Mouse (Mus musculus): Measurements from ENCODE around the gene Carmil2. TPM values are rescaled to one million over a fixed set of nuclear protein-coding genes. Genes with fewer than 3 reads are reported as not detected.
A peak's percentile ranks its signal among the peaks of the same experiment; 100 is the strongest.

Carmil2 gene
- polyA plus RNA-seq, 1 experiment: 0.23 TPM

GRCm38 (mm10) chr8:105639835-105640234 is 46.2 kb upstream of the Carmil2 start:
- Histone ChIP-seq H3K27me3 (ENCODE audit: control insufficient read depth, insufficient read depth, insufficient read length) (no peaks in the 10 kb centered on the region), H3ac (ENCODE audit: control insufficient read depth, insufficient read length) (no peak overlapping the region), H3K4me3 (no peak overlapping the region), H3K4me2 (ENCODE audit: low read depth) (peak overlapping the region; percentile 55), H3K79me2 (ENCODE audit: control insufficient read depth, insufficient read depth) (peaks cover 75% of the 10 kb centered on the region), H3K36me3 (ENCODE audit: control insufficient read depth, insufficient read depth) (peaks cover 10% of the 10 kb centered on the region)
- peak in 2 of 3 experiments; percentile 24 to 26 for TF ChIP-seq MYOD1 (IDR thresholded peaks at IDR 0.05; ENCODE audit: control insufficient read depth in 1 of 3, insufficient read length in 2 of 3, low read depth in 2 of 3)
- TF ChIP-seq CEBPB (IDR thresholded peaks at IDR 0.05; ENCODE audit: insufficient read depth, poor library complexity, severe bottlenecking): no peak

DNA sequence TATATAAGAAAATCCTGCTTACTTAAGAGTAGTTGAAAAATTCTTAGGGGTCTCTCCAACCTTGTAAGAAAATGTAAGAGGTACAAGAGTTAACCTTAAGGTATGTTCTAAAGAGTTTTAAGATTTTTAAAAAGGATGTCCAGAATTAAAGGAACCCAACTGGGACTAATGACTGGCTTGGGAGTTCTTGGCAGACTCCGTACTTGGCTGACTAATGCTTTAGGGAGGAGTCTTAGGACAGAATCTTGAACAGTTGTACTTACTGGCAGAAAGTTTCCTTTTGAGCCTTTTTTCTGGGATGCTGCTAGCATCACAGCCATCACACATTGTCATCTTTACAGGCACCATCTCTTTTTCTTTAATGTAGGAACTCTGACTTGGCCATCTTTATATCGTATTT is 45.6 kb upstream of the Carmil2 start:
- TF ChIP-seq TCF12 (IDR thresholded peaks at IDR 0.05; ENCODE audit: insufficient read depth, poor library complexity, severe bottlenecking) (no peak), E2F4 (IDR thresholded peaks at IDR 0.05; ENCODE audit: insufficient read depth) (no peak), CEBPB (IDR thresholded peaks at IDR 0.05; ENCODE audit: insufficient read depth, poor library complexity, severe bottlenecking) (no peak), POLR2A (IDR thresholded peaks at IDR 0.05; ENCODE audit: insufficient read length, low read depth) (no peak), USF1 (IDR thresholded peaks at IDR 0.05; ENCODE audit: low read depth) (no peak), MYOG (IDR thresholded peaks at IDR 0.05; ENCODE audit: control insufficient read depth in 1 of 3, insufficient read depth in 1 of 3, insufficient read length in 2 of 3, low read depth in 2 of 3) (no peak), MYOD1 (IDR thresholded peaks at IDR 0.05; ENCODE audit: control insufficient read depth in 1 of 3, insufficient read length in 2 of 3, low read depth in 2 of 3) (no peak), REST (IDR thresholded peaks at IDR 0.05; ENCODE audit: insufficient read depth, insufficient read length) (no peak), SRF (IDR thresholded peaks at IDR 0.05; ENCODE audit: control insufficient read depth, insufficient read length, low read depth) (no peak), TCF3 (IDR thresholded peaks at IDR 0.05; ENCODE audit: insufficient read length, low read depth) (no peak), MAX (IDR thresholded peaks at IDR 0.05; ENCODE audit: low read depth) (no peak), POLR2AphosphoS2 (IDR thresholded peaks at IDR 0.05; ENCODE audit: insufficient read length, low read depth) (no peak)
- Histone ChIP-seq H3K4me2 (ENCODE audit: low read depth) (peak overlapping the region; percentile 55), H3K79me2 (ENCODE audit: control insufficient read depth, insufficient read depth) (peaks cover 82% of the 10 kb centered on the region), H3K27me3 (ENCODE audit: control insufficient read depth, insufficient read depth, insufficient read length) (no peaks in the 10 kb centered on the region), H3K36me3 (ENCODE audit: control insufficient read depth, insufficient read depth) (peaks cover 16% of the 10 kb centered on the region), H3ac (ENCODE audit: control insufficient read depth, insufficient read length) (no peak overlapping the region), H3K4me3 (no peak overlapping the region)

DNA sequence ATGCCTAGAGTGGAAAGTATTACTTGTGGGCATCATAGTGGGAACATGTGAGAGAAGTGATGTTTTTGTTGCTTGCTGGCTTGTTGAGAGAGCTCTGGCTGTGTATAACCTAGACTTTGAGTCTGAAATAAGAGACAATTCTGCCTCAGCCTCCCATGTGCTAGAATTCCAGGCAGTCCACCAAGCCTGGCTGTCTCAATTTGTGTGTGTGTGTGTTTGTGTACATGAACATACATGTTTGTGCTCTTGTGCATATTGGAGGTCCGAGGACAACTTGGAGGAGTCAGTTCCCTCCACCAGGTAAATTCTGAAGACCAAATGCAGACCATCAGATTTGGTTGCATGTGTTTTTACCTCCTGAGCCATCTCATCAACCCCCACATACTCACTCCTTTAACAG is 40.9 kb upstream of the Carmil2 start:
- no peak overlapping the region for H3ac ChIP-seq (ENCODE audit: control insufficient read depth, insufficient read length)
- no peaks in the 10 kb centered on the region for H3K27me3 ChIP-seq (ENCODE audit: control insufficient read depth, insufficient read depth, insufficient read length)
- TF ChIP-seq TCF3 (IDR thresholded peaks at IDR 0.05; ENCODE audit: insufficient read length, low read depth): no peak
- no peak for TF ChIP-seq SRF (IDR thresholded peaks at IDR 0.05; ENCODE audit: control insufficient read depth, insufficient read length, low read depth)
- no peak for TF ChIP-seq POLR2AphosphoS2 (IDR thresholded peaks at IDR 0.05; ENCODE audit: insufficient read length, low read depth)
- TF ChIP-seq MYOG (IDR thresholded peaks at IDR 0.05; ENCODE audit: control insufficient read depth in 1 of 3, insufficient read depth in 1 of 3, insufficient read length in 2 of 3, low read depth in 2 of 3): no peak
- no peak for TF ChIP-seq REST (IDR thresholded peaks at IDR 0.05; ENCODE audit: insufficient read depth, insufficient read length)
- TF ChIP-seq E2F4 (IDR thresholded peaks at IDR 0.05; ENCODE audit: insufficient read depth): no peak
- TF ChIP-seq MYOD1 (IDR thresholded peaks at IDR 0.05; ENCODE audit: control insufficient read depth in 1 of 3, insufficient read length in 2 of 3, low read depth in 2 of 3): no peak
- TF ChIP-seq TCF12 (IDR thresholded peaks at IDR 0.05; ENCODE audit: insufficient read depth, poor library complexity, severe bottlenecking): no peak
- TF ChIP-seq MAX (IDR thresholded peaks at IDR 0.05; ENCODE audit: low read depth): no peak
- no peak for TF ChIP-seq CEBPB (IDR thresholded peaks at IDR 0.05; ENCODE audit: insufficient read depth, poor library complexity, severe bottlenecking)
- no peak for TF ChIP-seq POLR2A (IDR thresholded peaks at IDR 0.05; ENCODE audit: insufficient read length, low read depth)
- TF ChIP-seq USF1 (IDR thresholded peaks at IDR 0.05; ENCODE audit: low read depth): no peak
- H3K4me3 ChIP-seq: no peak overlapping the region
- peaks cover 96% of the 10 kb centered on the region for H3K79me2 ChIP-seq (ENCODE audit: control insufficient read depth, insufficient read depth)
- peaks cover 16% of the 10 kb centered on the region for H3K36me3 ChIP-seq (ENCODE audit: control insufficient read depth, insufficient read depth)
- H3K4me2 ChIP-seq (ENCODE audit: low read depth): no peak overlapping the region

DNA sequence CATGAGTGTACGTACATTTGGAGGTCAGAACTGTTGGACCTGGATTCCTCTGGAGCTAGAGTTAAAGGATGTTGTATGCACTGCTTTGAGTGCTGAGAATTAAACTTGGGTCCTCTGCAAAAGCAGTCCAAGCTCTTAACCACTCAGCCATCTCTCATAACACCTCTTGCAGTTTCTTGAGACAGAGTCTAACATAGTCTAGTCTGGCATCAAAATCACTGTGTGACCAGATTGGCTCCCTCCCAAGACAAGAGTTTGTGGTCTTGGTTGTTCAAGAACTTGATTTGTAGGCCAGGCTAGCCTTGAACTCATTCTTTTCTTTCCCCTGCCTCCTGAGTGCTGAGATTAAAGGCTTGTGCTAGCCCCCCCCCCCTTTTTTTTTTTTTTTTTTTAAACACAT is 37.1 kb upstream of the Carmil2 start:
- TF ChIP-seq MAX (IDR thresholded peaks at IDR 0.05; ENCODE audit: low read depth) (no peak), TCF12 (IDR thresholded peaks at IDR 0.05; ENCODE audit: insufficient read depth, poor library complexity, severe bottlenecking) (no peak)
- peaks cover 22% of the 10 kb centered on the region for H3K36me3 ChIP-seq (ENCODE audit: control insufficient read depth, insufficient read depth)

GRCm38 (mm10) chr8:105657641-105658040 is 28.4 kb upstream of the Carmil2 start:
- peaks cover 92% of the 10 kb centered on the region for H3K79me2 ChIP-seq (ENCODE audit: control insufficient read depth, insufficient read depth)
- no peak overlapping the region for H3K4me3 ChIP-seq
- H3K4me2 ChIP-seq (ENCODE audit: low read depth): no peak overlapping the region
- H3K36me3 ChIP-seq (ENCODE audit: control insufficient read depth, insufficient read depth): peaks cover 8% of the 10 kb centered on the region
- H3ac ChIP-seq (ENCODE audit: control insufficient read depth, insufficient read length): no peak overlapping the region
- no peaks in the 10 kb centered on the region for H3K27me3 ChIP-seq (ENCODE audit: control insufficient read depth, insufficient read depth, insufficient read length)
- no peak for TF ChIP-seq POLR2A (IDR thresholded peaks at IDR 0.05; ENCODE audit: insufficient read length, low read depth)
- TF ChIP-seq MAX (IDR thresholded peaks at IDR 0.05; ENCODE audit: low read depth): no peak
- TF ChIP-seq POLR2AphosphoS2 (IDR thresholded peaks at IDR 0.05; ENCODE audit: insufficient read length, low read depth): no peak
- TF ChIP-seq SRF (IDR thresholded peaks at IDR 0.05; ENCODE audit: control insufficient read depth, insufficient read length, low read depth): no peak
- TF ChIP-seq REST (IDR thresholded peaks at IDR 0.05; ENCODE audit: insufficient read depth, insufficient read length): no peak
- TF ChIP-seq MYOG (IDR thresholded peaks at IDR 0.05; ENCODE audit: control insufficient read depth in 1 of 3, insufficient read depth in 1 of 3, insufficient read length in 2 of 3, low read depth in 2 of 3): no peak
- TF ChIP-seq TCF12 (IDR thresholded peaks at IDR 0.05; ENCODE audit: insufficient read depth, poor library complexity, severe bottlenecking): no peak
- no peak for TF ChIP-seq CEBPB (IDR thresholded peaks at IDR 0.05; ENCODE audit: insufficient read depth, poor library complexity, severe bottlenecking)

More for the DNA sequence above, 37.1 kb upstream of the Carmil2 start:
- no peak overlapping the region for H3ac ChIP-seq (ENCODE audit: control insufficient read depth, insufficient read length)
- H3K79me2 ChIP-seq (ENCODE audit: control insufficient read depth, insufficient read depth): peaks cover 95% of the 10 kb centered on the region
- H3K4me3 ChIP-seq: no peak overlapping the region
- no peaks in the 10 kb centered on the region for H3K27me3 ChIP-seq (ENCODE audit: control insufficient read depth, insufficient read depth, insufficient read length)
- H3K4me2 ChIP-seq (ENCODE audit: low read depth): no peak overlapping the region
